Mouse (Mus musculus): ENCODE data around the gene Slc13a2. TPM values are rescaled to one million over a fixed set of nuclear protein-coding genes. Genes with fewer than 3 reads are reported as not detected.

Gene Slc13a2
- not detected in 2 replicates for polyA plus RNA-seq (2014; fragmentation: Nextera tagmentation; extraction: Ambion mirVana)

- Histone ChIP-seq H3K27ac (replicated peaks; ENCODE audit: low read depth, low read length) (no peak within 1 kb of the TSS), H3K9ac (replicated peaks; ENCODE audit: low read length) (no peak within 1 kb of the TSS), H3K4me1 (ENCODE audit: control insufficient read depth, insufficient read depth, low read length) (no peaks in the 10 kb centered on the region), H3K36me3 (replicated peaks; ENCODE audit: control insufficient read depth, insufficient read depth, low read depth, low read length) (no peaks in the 10 kb centered on the region), H3K4me3 (ENCODE audit: low read depth, low read length) (no peak within 1 kb of the TSS), H3K27me3 (ENCODE audit: control insufficient read depth, insufficient read depth, low read length) (no peaks in the 10 kb centered on the region), H3K9me3 (replicated peaks; ENCODE audit: control insufficient read depth, low read length) (no peaks in the 10 kb centered on the region), H3K4me2 (ENCODE audit: low read depth, low read length) (no peak within 1 kb of the TSS)
- WGBS: 25% methylated on average over 13 of the region's 13 CpGs
- no peak for DNase-seq (ENCODE audit: low spot score)
- ATAC-seq (replicated peaks; ENCODE audit: insufficient number of reproducible peaks, low FRiP score, low TSS enrichment, low read depth): no peak
Measured at GRCm38 (mm10) chr11:78422055-78422819, at the start of gene Slc13a2. TSS of gene Slc13a2 (minus strand) at chr11:78422217.

GRCm38 (mm10) chr11:78471326-78472103 is 49.5 kb upstream of the Slc13a2 start:
- 83% methylated on average over 10 of the region's 10 CpGs for WGBS
- Histone ChIP-seq H3K4me2 (ENCODE audit: low read depth, low read length) (no peak overlapping the region), H3K27ac (replicated peaks; ENCODE audit: low read depth, low read length) (no peak overlapping the region), H3K9ac (replicated peaks; ENCODE audit: low read length) (no peak overlapping the region), H3K4me3 (ENCODE audit: low read depth, low read length) (no peak overlapping the region), H3K36me3 (replicated peaks; ENCODE audit: control insufficient read depth, insufficient read depth, low read depth, low read length) (no peaks in the 10 kb centered on the region), H3K4me1 (ENCODE audit: control insufficient read depth, insufficient read depth, low read length) (no peaks in the 10 kb centered on the region), H3K9me3 (replicated peaks; ENCODE audit: control insufficient read depth, low read length) (no peaks in the 10 kb centered on the region), H3K27me3 (ENCODE audit: control insufficient read depth, insufficient read depth, low read length) (no peaks in the 10 kb centered on the region)
- ATAC-seq (replicated peaks; ENCODE audit: insufficient number of reproducible peaks, low FRiP score, low TSS enrichment, low read depth): no peak
- DNase-seq (ENCODE audit: low spot score): no peak

- Histone ChIP-seq H3K36me3 (replicated peaks; ENCODE audit: control insufficient read depth, insufficient read depth, low read depth, low read length) (no peaks in the 10 kb centered on the region), H3K9me3 (replicated peaks; ENCODE audit: control insufficient read depth, low read length) (no peaks in the 10 kb centered on the region), H3K9ac (replicated peaks; ENCODE audit: low read length) (no peak overlapping the region), H3K4me2 (ENCODE audit: low read depth, low read length) (no peak overlapping the region), H3K27ac (replicated peaks; ENCODE audit: low read depth, low read length) (no peak overlapping the region), H3K4me1 (ENCODE audit: control insufficient read depth, insufficient read depth, low read length) (no peaks in the 10 kb centered on the region), H3K4me3 (ENCODE audit: low read depth, low read length) (no peak overlapping the region), H3K27me3 (ENCODE audit: control insufficient read depth, insufficient read depth, low read length) (no peaks in the 10 kb centered on the region)
- 27% methylated on average over 3 of the region's 3 CpGs for WGBS
- ATAC-seq (replicated peaks; ENCODE audit: insufficient number of reproducible peaks, low FRiP score, low TSS enrichment, low read depth) (no peak), DNase-seq (ENCODE audit: low spot score) (no peak)
Measured at GRCm38 (mm10) chr11:78467932-78468331, 45.9 kb upstream of the Slc13a2 start.

DNA sequence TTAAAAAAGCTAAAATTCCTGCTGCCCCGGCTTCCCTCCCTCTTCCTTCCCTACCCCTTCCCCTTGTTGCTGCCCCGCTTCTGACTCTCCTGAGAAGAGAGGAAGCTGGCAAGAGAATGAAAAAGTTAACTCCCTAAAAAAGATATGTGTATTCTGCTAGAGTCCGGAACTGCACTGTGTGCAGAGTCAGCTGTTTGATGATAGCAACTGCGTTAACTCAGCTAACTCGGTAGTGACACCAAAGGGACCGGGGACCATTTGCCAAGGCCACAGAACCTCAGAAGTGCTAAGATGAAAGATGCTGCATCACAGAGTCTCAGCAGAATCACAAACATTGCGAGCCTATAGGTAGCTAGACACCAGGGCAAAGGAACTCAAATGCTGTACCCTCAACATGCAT is 45.5 kb upstream of the Slc13a2 start:
- H3K36me3 ChIP-seq (replicated peaks; ENCODE audit: control insufficient read depth, insufficient read depth, low read depth, low read length): no peaks in the 10 kb centered on the region
- no peaks in the 10 kb centered on the region for H3K27me3 ChIP-seq (ENCODE audit: control insufficient read depth, insufficient read depth, low read length)
- no peak overlapping the region for H3K4me3 ChIP-seq (ENCODE audit: low read depth, low read length)
- H3K4me1 ChIP-seq (ENCODE audit: control insufficient read depth, insufficient read depth, low read length): no peaks in the 10 kb centered on the region
- no peak overlapping the region for H3K27ac ChIP-seq (replicated peaks; ENCODE audit: low read depth, low read length)
- no peaks in the 10 kb centered on the region for H3K9me3 ChIP-seq (replicated peaks; ENCODE audit: control insufficient read depth, low read length)
- no peak for ATAC-seq (replicated peaks; ENCODE audit: insufficient number of reproducible peaks, low FRiP score, low TSS enrichment, low read depth)
- no peak overlapping the region for H3K9ac ChIP-seq (replicated peaks; ENCODE audit: low read length)
- DNase-seq (ENCODE audit: low spot score): no peak
- H3K4me2 ChIP-seq (ENCODE audit: low read depth, low read length): no peak overlapping the region
- 81% methylated on average over 7 of the region's 7 CpGs for WGBS

DNA sequence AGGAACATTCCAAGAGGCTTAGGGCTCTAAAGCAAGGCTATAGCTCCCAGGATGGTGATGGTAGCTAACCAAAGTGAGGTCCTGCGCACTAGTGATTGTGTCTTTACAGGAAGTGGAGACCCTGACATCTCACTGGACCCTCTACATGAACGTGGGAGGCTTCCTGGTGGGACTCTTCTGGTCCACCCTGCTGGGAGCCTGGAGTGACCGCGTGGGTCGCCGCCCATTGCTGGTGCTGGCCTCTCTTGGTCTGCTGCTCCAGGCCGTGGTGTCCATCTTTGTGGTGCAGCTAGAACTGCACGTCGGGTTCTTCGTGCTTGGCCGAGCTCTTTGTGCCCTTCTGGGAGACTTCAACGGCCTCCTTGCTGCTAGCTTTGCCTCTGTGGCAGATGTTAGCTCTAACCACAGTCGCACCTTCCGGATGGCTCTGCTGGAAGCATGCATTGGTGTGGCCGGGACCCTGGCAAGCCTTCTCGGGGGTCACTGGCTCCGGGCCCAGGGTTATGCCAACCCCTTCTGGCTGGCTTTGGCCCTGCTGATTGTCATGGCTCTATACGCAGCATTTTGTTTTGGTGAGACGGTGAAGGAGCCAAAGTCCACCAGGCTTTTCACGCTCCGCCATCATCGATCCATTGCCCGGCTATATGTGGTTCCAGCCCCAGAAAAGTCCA is 44.4 kb upstream of the Slc13a2 start:
- Histone ChIP-seq H3K27me3 (ENCODE audit: control insufficient read depth, insufficient read depth, low read length) (no peaks in the 10 kb centered on the region), H3K9ac (replicated peaks; ENCODE audit: low read length) (peak overlapping the region; percentile 93), H3K36me3 (replicated peaks; ENCODE audit: control insufficient read depth, insufficient read depth, low read depth, low read length) (no peaks in the 10 kb centered on the region), H3K9me3 (replicated peaks; ENCODE audit: control insufficient read depth, low read length) (no peaks in the 10 kb centered on the region), H3K4me3 (ENCODE audit: low read depth, low read length) (peak overlapping the region; percentile 81), H3K4me1 (ENCODE audit: control insufficient read depth, insufficient read depth, low read length) (no peaks in the 10 kb centered on the region), H3K27ac (replicated peaks; ENCODE audit: low read depth, low read length) (peak overlapping the region; percentile 83; the same call in 1 of the 2 replicates), H3K4me2 (ENCODE audit: low read depth, low read length) (peak overlapping the region; percentile 93)
- ATAC-seq (replicated peaks; ENCODE audit: insufficient number of reproducible peaks, low FRiP score, low TSS enrichment, low read depth) (peak; percentile 40), DNase-seq (ENCODE audit: low spot score) (no peak)
- WGBS: 68% methylated on average over 23 of the region's 23 CpGs

- Histone ChIP-seq H3K27me3 (ENCODE audit: control insufficient read depth, insufficient read depth, low read length) (no peaks in the 10 kb centered on the region), H3K4me2 (ENCODE audit: low read depth, low read length) (peak within 1 kb of the TSS; percentile 93), H3K4me3 (ENCODE audit: low read depth, low read length) (peak within 1 kb of the TSS; percentile 81), H3K9me3 (replicated peaks; ENCODE audit: control insufficient read depth, low read length) (no peaks in the 10 kb centered on the region), H3K4me1 (ENCODE audit: control insufficient read depth, insufficient read depth, low read length) (no peaks in the 10 kb centered on the region), H3K36me3 (replicated peaks; ENCODE audit: control insufficient read depth, insufficient read depth, low read depth, low read length) (no peaks in the 10 kb centered on the region), H3K9ac (replicated peaks; ENCODE audit: low read length) (peak within 1 kb of the TSS; percentile 93), H3K27ac (replicated peaks; ENCODE audit: low read depth, low read length) (peak within 1 kb of the TSS; percentile 83)
- peak; percentile 94 for ATAC-seq (replicated peaks; ENCODE audit: insufficient number of reproducible peaks, low FRiP score, low TSS enrichment, low read depth)
- WGBS: 0% methylated on average over 41 of the region's 41 CpGs
- DNase-seq (ENCODE audit: low spot score): peak; percentile 93
Measured at GRCm38 (mm10) chr11:78465568-78466180, 43.7 kb upstream of the Slc13a2 start, which contains the start of gene Slc46a1. TSS of gene Slc46a1 (plus strand) at chr11:78465697.

- Histone ChIP-seq H3K27me3 (ENCODE audit: control insufficient read depth, insufficient read depth, low read length) (no peaks in the 10 kb centered on the region), H3K4me1 (ENCODE audit: control insufficient read depth, insufficient read depth, low read length) (no peaks in the 10 kb centered on the region), H3K9ac (replicated peaks; ENCODE audit: low read length) (peak overlapping the region; percentile 93), H3K4me2 (ENCODE audit: low read depth, low read length) (peak overlapping the region; percentile 93), H3K36me3 (replicated peaks; ENCODE audit: control insufficient read depth, insufficient read depth, low read depth, low read length) (no peaks in the 10 kb centered on the region), H3K27ac (replicated peaks; ENCODE audit: low read depth, low read length) (no peak overlapping the region), H3K4me3 (ENCODE audit: low read depth, low read length) (peak overlapping the region; percentile 81), H3K9me3 (replicated peaks; ENCODE audit: control insufficient read depth, low read length) (no peaks in the 10 kb centered on the region)
- 42% methylated on average over 9 of the region's 9 CpGs for WGBS
- ATAC-seq (replicated peaks; ENCODE audit: insufficient number of reproducible peaks, low FRiP score, low TSS enrichment, low read depth): no peak
- DNase-seq (ENCODE audit: low spot score): no peak
Measured at GRCm38 (mm10) chr11:78465116-78465515, 43.1 kb upstream of the Slc13a2 start.

Measured in embryonic facial prominence, embryonic 11.5 days (tissue).